Mouse (Mus musculus): Measurements from ENCODE around the gene Arid3a. TPM values are rescaled to one million over a fixed set of nuclear protein-coding genes. Genes with fewer than 3 reads are reported as not detected.

Gene Arid3a
- total RNA-seq, 1 experiment from 2014 or later, result 58.8 TPM

DNA sequence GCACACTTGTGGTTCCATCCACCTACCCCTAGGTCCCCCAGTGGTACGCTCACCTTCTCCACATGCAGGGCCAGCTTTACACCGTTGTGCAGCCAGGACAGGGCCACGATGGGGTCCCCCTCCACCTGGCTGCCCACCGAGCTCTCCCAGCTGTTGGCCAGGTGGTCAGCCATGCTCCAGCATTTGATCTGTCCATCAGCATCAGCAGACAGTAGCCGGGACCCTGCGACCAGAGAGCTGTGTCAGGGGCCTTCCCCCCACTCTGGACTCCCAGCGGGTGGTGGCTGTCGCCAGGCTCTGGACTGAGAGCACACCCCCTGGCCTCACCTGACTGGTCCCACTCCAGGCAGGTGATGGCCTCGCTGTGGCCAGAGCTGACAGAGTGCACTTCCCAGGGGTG lies 20.1 kb upstream of the Arid3a start:
- ATAC-seq (ENCODE audit: extremely low read depth, insufficient number of reproducible peaks, low FRiP score, poor library complexity, severe bottlenecking), result no peak

DNA sequence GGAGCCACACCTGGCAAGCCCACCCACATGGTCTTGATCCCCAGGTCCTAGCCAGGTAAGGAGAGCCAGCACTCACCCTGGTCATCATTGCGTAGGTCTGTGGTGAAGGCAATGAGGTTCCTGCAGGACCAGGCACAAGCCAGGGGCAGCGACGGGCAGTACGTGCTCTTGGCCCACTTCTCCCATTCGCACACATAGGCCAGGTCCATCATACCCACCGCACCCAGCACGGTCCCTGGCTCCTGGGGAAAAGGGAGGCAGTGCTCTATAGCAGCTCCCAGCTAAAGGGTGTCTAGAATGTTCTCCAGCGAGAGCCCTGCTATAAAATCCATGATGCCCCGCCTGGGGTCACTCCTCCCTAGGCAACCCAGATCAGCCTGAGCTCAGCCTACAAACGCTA lies 19.4 kb upstream of the Arid3a start:
- no peak for ATAC-seq (ENCODE audit: extremely low read depth, insufficient number of reproducible peaks, low FRiP score, poor library complexity, severe bottlenecking)

DNA sequence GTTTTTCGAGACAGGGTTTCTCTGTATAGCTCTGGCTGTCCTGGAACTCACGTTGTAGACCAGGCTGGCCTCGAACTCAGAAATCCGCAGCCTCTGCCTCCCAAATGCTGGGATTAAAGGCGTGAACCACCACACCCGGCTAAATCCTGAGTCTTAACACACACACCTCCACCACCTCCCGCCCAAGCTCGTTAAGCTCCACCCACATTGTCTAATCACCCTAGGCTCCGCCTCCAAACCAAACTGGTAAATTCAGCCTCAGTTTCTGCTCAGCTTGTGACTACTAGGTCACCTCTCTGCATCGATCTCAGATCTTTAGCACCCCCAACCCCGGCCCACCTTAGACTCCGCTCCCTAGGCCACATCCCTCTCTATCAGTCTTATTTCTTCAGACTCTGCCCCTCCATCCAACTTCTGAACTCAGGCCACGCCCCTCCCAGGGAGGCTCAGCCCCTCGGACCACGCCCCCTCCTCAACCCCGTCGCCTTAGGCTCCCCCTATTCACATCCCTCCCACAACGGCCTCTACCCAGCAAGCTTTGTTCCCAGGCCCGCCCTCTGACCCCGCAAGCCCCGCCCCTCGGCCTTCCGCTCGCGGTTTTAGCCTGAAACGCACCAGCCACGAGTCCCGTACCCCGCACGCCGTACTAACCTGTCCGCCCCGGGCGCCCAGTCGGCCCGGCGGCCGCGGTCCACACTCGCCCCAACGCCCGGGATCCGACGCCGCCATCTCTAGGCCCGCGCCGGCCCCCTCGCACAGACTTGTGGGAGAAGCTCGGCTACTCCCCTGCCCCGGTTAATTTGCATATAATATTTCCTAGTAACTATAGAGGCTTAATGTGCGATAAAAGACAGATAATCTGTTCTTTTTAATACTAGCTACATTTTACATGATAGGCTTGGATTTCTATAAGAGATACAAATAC lies 18.4 kb upstream of the Arid3a start, which contains the start of gene Med16:
Gene Med16, minus strand, starts transcription at position 757 of the 925 bp plus-strand sequence.
- ATAC-seq (ENCODE audit: extremely low read depth, insufficient number of reproducible peaks, low FRiP score, poor library complexity, severe bottlenecking), result peak; percentile 90

DNA sequence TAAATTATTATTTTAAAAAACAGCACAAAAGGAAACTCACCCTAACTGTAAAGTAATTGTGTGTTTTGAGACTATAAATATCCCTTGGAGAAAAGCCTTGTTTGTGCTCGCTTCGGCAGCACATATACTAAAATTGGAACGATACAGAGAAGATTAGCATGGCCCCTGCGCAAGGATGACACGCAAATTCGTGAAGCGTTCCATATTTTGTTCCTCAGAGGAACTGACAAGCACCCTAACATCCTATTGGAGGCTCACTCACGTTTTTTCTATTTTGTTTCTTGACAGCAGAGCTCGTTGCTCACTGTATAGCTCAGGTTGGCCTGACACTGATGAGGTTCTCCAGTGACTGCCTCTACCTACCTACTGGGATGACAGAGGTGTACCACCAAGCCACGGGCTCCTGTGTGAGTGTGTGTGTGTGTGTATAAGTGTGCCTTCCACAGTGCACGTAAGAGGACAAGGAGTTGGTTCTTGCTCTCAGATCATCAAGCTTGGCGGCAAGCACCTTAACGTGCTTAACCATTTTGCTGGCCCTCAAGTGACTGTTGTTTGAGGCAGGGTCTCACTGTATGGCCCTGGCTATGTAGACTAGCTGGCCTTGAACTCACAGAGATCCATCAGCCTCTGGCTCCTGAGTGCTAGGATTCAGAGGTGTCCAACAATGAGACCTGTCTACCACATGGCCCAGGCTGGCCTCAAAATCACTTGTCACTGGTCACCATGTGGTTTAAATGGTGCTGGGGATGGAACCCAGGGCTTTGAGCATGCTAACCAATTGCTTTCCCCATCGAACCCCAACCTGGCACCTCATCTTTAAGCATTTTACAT lies 17.5 kb upstream of the Arid3a start:
- no peak for ATAC-seq (ENCODE audit: extremely low read depth, insufficient number of reproducible peaks, low FRiP score, poor library complexity, severe bottlenecking)

DNA sequence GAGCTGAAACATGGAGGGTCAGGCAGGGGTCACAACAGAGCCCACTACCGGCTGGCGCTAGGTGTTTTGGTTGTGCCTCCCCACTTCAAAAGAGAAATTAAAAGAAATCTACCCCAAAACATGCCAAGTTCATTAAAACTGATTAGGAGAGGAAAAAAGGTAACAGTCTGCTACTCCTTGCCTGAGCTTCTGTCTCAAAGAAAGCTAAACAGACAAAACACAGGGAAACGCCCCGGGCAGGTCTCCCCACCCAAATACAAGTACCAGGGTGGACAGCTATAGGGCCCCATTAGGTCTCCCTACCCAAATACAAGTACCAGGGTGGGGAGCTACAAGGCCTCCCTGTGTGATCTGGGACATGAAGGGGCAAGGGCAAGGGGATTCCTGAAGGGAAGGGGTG lies 16.3 kb upstream of the Arid3a start, which contains the start of gene Gm26602:
Gene Gm26602, plus strand, starts transcription at position 301 of the 400 bp plus-strand sequence.
- ATAC-seq (ENCODE audit: extremely low read depth, insufficient number of reproducible peaks, low FRiP score, poor library complexity, severe bottlenecking), result no peak

DNA sequence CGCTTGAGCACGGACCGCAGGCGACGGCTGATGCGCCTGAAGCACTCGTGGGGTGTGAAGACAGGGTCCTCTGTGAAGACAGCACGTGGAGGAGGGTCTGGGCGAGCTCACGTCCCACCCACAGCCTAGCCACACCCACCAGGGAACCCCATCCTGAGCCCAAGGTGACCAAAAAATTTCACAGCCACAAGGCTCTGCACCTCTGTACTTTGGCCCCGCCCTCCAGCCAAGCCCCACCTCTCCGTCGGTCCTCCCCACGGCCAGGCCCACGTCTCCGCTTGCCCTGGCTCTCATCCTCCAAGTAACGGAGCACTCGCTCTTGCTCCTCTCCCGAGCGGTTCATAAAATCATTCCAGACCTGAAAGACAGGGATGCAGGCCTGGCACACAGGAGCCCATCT lies 14.4 kb upstream of the Arid3a start:
- ATAC-seq (ENCODE audit: extremely low read depth, insufficient number of reproducible peaks, low FRiP score, poor library complexity, severe bottlenecking), result no peak

DNA sequence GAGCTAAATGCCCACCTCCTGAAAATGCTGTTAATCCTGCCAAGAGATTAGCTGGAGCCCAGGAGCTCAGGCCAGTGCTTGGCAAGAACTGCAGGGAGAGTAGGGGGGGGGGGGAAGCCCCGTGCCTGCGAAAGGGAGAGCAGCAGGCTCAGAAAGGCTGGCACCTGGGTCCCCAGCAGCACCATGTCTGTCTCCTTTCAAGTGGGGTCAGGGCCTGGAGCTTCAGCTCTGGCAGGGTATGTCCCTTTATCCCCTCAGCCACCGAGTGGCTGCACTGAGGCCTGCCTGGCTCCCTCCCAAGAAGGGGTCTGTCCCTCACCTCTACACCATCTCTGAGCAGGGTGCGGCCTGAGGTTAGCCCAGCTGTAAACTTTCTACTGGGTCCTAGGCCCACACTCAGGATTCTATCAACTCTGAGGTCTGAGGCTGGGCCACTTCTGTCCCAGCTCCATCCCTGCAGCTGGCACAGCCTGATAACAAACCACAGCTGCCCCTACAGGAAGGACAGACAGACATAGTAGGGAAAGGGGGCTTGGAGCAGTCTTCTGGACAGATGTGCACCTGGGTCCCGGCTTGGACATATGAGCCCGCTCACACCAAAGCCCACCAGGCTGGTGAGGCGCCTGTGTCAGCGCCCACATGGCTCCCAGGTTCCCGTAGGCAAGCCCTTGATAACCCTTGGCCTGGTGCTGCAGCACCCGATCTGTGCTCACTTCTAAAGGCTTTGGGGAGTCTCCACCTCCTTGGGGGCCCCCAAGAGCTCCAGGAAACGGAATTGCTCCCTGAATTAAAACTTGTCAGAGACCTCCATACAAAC lies 12.5 kb upstream of the Arid3a start:
- ATAC-seq (ENCODE audit: extremely low read depth, insufficient number of reproducible peaks, low FRiP score, poor library complexity, severe bottlenecking), result no peak

DNA sequence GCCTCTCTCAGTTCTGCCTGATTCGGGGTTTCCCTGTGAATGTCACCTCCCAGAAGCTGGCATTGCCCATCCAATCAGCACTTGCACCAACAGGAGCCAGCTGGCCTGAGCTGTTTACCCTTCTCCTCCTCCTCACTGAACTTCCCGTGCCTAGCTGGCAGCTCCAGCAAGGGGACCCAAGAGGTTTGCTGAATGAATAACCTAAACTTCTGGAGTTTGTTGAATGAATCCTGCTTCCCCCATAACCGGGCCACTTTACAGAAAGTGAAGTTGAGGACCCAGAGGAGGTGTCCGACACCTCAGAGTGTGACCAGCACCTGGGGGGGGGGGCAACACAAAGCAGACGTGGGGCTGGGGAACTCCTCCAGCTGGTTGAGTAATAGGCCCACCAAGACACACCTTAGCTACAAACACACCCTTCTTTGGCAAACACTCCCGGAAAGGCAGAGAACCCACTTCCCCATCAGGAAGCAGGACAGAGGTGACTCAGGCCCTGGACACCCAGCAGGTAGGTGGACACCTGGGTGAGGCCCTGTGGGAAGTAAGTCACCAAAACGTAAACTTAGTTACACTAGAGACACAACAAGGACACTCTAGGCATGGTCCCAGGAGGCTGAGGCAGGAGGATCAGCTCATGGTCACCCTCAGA lies 11.8 kb upstream of the Arid3a start:
- ATAC-seq (ENCODE audit: extremely low read depth, insufficient number of reproducible peaks, low FRiP score, poor library complexity, severe bottlenecking), result no peak

DNA sequence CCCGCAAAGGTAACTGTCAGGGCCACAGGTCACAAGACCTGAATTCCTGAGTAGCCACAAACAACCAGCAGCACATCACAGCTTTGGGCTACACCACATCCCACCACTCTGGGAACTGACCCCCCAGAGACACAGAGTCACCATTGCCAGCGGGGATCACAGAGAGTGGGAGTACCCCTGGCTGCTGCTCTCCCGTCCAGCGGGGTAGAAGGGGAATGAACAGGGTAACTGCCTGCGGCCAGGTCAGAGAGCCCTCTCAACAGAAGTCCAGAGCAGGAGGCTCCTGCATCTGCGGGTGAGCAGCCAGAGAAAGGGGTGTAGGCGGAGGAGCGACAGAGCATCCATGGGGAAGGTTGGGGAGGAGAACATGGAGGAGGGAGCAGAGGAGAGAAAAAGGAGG lies 10.8 kb upstream of the Arid3a start:
- ATAC-seq (ENCODE audit: extremely low read depth, insufficient number of reproducible peaks, low FRiP score, poor library complexity, severe bottlenecking), result no peak

DNA sequence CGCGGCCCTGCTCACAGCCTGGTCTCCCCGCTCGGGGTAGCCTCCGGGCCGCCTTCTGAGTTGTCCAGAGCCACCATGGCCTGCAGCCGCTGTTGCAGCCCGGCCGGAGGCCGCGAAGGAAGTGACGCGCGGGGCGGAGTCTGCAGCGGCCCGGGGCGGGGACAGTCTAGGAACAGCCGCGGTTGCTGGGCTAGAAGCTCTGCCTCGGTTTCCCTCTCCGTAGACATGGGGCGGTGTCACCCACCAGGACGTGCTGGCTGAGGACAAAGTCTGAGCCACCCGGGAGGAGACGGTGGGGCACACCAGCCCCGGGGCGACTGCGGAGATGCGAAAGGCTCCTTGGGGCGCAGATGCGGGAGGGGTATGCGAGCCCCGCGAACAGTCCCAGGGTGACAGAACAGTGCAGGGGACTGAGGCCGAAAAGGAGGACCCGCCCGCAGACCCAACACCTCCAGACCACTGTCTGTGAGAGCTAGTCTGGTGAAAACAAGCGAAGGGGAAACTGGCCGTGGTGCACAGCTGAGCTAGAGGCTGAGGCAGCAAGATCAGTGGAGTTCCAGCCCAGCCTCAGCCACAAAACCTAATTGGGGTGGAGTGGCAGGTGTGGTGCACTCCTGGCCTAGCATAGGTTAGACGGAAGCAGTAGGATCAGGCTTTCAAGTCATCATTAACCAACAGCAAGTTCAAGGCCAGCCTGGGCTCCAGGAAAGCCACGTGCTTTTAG lies 9.9 kb upstream of the Arid3a start, which contains the start of gene Kiss1r:
Gene Kiss1r, plus strand, starts transcription at position 164 of the 724 bp plus-strand sequence.
- ATAC-seq (ENCODE audit: extremely low read depth, insufficient number of reproducible peaks, low FRiP score, poor library complexity, severe bottlenecking), result peak; percentile 68

DNA sequence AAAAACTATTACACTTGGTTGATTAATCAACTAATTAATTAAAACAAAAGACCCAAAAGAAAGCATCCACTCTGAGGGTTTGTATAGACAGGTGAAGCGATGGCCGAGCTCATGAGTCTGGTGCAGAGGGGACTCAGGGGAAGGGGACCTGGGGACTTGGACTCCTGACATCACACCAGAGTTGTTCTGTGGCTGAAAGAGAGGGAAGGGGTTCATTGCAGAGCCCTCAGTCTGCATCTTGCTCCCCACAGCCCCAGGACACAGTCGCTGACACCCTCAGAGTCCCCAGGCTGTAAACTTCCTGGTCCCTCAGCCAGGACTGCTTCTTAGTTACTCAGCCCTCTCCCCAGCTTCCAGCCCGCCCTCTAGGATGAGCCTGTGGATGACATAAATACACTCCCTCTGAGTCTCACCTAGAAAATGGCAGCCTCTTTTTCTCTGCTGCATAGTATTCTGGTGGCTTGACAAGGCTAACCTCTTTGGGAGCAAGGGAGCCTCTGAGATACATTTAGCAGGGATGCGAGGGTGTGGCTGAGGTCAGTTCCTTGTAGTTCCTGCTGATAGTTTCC lies 9.2 kb upstream of the Arid3a start:
- ATAC-seq (ENCODE audit: extremely low read depth, insufficient number of reproducible peaks, low FRiP score, poor library complexity, severe bottlenecking), result no peak

DNA sequence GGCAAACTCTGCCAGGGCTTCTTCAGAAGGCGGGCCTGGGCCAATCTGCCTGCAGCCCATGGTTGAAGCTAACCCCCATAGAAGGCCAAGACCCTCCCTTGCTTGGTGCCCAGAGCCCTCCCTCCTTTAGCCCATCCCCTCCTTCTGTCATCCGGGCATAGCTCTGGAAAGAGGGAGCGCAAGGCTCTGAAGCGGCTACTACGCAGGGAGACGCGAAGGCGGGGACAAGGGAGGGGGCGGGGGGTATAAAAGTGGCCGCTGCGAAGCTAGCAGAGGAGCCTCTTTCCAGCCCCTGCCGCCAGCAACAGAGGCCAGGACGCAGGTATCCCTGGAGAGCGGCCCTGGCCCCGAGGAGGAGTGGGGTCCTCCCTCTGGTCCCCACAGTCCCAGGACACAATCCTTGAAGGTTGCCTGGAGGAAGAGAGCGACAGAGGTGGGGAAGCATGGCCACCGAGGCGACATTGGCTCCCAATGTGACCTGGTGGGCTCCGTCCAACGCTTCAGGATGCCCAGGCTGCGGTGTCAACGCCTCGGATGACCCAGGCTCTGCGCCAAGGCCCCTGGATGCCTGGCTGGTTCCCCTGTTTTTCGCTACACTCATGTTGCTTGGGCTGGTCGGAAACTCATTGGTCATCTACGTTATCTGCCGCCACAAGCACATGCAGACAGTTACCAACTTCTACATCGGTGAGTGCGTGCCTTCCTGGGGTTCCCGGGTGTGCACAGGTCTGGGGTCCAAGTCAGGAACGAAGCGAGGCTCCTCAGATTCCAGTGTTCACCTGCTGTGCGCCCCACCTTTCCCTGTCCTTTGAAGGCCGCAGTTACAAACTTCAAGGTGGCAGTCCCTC lies 8.4 kb upstream of the Arid3a start:
- no peak for ATAC-seq (ENCODE audit: extremely low read depth, insufficient number of reproducible peaks, low FRiP score, poor library complexity, severe bottlenecking)

DNA sequence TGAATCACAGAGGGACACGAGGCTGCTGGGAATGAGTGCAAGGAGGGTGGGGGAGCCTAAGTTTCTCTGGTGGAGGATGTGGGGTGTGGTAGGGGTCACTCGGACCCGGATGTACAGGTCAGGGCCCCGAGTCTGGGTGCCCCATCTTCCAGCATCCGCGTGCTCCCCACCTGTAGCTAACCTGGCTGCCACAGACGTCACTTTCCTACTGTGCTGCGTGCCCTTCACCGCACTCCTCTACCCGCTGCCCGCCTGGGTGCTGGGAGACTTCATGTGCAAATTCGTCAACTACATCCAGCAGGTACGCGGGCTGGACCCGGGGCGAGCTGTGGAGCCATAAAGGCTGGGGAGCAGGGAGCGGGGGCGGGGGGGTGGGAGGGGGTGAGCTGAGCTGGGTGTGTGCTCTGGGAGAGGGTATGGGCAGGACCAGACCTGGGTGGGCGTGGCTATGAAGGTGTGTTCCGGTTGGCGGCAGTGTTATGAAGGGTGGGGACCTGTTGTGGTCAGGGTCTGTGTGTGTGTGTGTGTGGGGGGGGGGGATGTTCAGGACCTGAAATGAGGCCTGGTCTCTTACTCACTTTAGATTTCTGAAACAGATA lies 7.5 kb upstream of the Arid3a start:
- no peak for ATAC-seq (ENCODE audit: extremely low read depth, insufficient number of reproducible peaks, low FRiP score, poor library complexity, severe bottlenecking)

DNA sequence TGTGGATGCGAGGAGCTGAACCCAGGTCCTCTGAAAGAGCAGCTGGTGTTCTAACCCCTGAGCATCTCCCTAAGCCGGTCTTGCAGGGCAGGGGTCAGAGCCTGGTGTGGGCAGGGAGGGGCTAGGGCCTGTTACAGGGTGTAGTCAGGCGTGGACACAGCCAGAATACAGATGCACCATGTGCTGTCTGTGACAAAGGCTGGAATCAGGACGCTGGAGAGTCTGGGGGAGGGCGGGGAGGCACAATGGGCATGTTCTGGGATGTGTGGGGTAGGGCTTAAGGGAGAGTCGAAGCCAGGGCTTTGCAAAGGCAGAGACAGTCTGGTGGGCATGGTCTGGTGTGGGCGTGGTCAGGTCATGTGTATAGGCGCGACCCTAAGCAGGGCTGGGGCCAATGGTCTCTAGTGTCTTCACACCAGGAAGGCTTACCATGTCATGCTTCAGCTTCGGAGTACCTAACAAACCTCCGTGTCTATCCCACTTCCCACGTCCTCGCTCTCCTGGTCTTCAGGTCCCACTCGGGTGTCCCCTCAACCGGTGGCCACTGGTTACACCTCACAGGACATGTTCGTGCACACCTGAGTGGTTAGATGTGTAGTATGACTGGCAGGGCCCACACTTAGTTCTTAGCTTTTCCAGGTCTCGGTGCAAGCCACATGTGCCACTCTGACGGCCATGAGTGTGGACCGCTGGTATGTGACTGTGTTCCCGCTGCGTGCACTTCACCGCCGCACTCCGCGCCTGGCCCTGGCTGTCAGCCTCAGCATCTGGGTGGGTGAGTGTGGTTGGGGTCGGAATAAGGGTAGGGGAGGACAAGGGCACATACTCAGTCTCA lies 6.6 kb upstream of the Arid3a start:
- ATAC-seq (ENCODE audit: extremely low read depth, insufficient number of reproducible peaks, low FRiP score, poor library complexity, severe bottlenecking), result no peak

DNA sequence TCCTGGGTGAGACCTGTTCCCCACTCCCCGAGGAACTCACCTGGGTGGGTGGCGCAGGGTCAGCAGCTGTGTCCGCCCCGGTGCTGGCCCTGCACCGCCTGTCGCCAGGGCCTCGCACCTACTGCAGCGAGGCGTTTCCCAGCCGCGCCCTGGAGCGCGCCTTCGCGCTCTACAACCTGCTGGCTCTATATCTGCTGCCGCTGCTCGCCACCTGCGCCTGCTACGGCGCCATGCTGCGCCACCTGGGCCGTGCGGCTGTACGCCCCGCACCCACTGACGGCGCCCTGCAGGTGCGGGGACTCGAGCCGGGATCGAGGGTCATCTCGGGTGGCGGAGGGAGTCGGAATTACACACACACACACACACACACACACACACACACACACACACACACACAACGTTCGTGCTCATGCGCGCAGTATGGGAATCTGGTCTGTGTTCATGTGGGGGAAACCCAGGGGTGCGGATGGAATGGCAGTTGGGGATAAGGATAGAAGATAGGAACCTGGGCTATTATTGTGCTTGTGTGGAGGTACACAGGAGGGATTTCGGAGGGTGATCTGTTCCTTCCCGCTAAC lies 5.8 kb upstream of the Arid3a start, which contains the start of gene R3hdm4:
Gene R3hdm4, minus strand, starts transcription at position 251 of the 578 bp plus-strand sequence.
- ATAC-seq (ENCODE audit: extremely low read depth, insufficient number of reproducible peaks, low FRiP score, poor library complexity, severe bottlenecking), result no peak

Data from neutrophil, adult 5-6 weeks (primary cell).